Mouse (Mus musculus) midbrain, embryonic 10.5 days (tissue): Measurements from ENCODE around the gene Ranbp3l. TPM values are rescaled to one million over a fixed set of nuclear protein-coding genes. Genes with fewer than 3 reads are reported as not detected.

Experiments
- DNase-seq: peaks from one replicate; pipeline ENCODE4 v3.0.0-alpha.2; 2017; ENCODE audit warnings: low spot score
- H3K27ac ChIP-seq: fragments of 300-500 bp; sonication (generic); replicated peaks from 2 replicates; pipeline ENCODE4 v1.5.1; 2016; ENCODE audit warnings: mild to moderate bottlenecking
- H3K27me3 ChIP-seq: fragments of 300-500 bp; sonication (generic); 2 replicates; pipeline ENCODE4 v1.6.1; 2016; ENCODE audit warnings: low read depth, mild to moderate bottlenecking; ENCODE audit not compliant: poor library complexity, severe bottlenecking
- H3K36me3 ChIP-seq: fragments of 300-500 bp; sonication (generic); 2 replicates; pipeline ENCODE4 v1.6.1; 2016; ENCODE audit warnings: mild to moderate bottlenecking, moderate library complexity
- H3K4me1 ChIP-seq: fragments of 300-500 bp; sonication (generic); 2 replicates; pipeline ENCODE4 v1.6.1; 2016
- H3K4me3 ChIP-seq: fragments of 300-500 bp; sonication (generic); 2 replicates; pipeline ENCODE4 v1.5.1; 2016; ENCODE audit warnings: mild to moderate bottlenecking, moderate library complexity
- H3K9me3 ChIP-seq: fragments of 300-500 bp; sonication (generic); replicated peaks from 2 replicates; pipeline ENCODE4 v1.6.1; 2016; ENCODE audit warnings: mild to moderate bottlenecking
- WGBS: fragments of 180-500 bp; shearing (Covaris S2); methylation state at CpG from one replicate; pipeline ENCODE4 v1.1.7; 2016; 5-methylcytosine and 5-hydroxymethylcytosine counted together
- polyA plus RNA-seq: library from polyadenylated mRNA; unstranded; fragments of >200 nt; fragmentation: Nextera tagmentation; extraction: Ambion mirVana; gene quantifications from 2 replicates; pipeline ENCODE4 v1.2.1, GENCODE M21; 2016

Gene Ranbp3l
- polyA plus RNA-seq, 1 experiment from 2014 or later = 0.63 TPM

- peaks cover 68% of the 10 kb centered on the region for H3K36me3 ChIP-seq
- peaks cover 27% of the 10 kb centered on the region for H3K4me1 ChIP-seq
- WGBS = 91% methylated on average over 17 of the region's 17 CpGs
- no peak overlapping the region for H3K4me3 ChIP-seq
- H3K27ac ChIP-seq = no peak overlapping the region
- no peaks in the 10 kb centered on the region for H3K27me3 ChIP-seq
- H3K9me3 ChIP-seq = no peaks in the 10 kb centered on the region
- DNase-seq = no peak
Observed at GRCm38 (mm10) chr15:9087895-9088682, 120.3 kb downstream of the Ranbp3l start.

- Histone ChIP-seq H3K4me3 (no peak overlapping the region), H3K36me3 (peaks cover 74% of the 10 kb centered on the region), H3K27me3 (no peaks in the 10 kb centered on the region), H3K27ac (no peak overlapping the region), H3K4me1 (peaks cover 27% of the 10 kb centered on the region), H3K9me3 (no peaks in the 10 kb centered on the region)
- no peak for DNase-seq
- WGBS = 76% methylated on average over 8 of the region's 8 CpGs
Observed at GRCm38 (mm10) chr15:9088683-9089072, 120.9 kb downstream of the Ranbp3l start.

- Histone ChIP-seq H3K9me3 (no peaks in the 10 kb centered on the region), H3K27ac (no peak overlapping the region; the same call in 1 of the 2 replicates), H3K4me3 (no peak overlapping the region), H3K36me3 (peaks cover 76% of the 10 kb centered on the region), H3K4me1 (peaks cover 31% of the 10 kb centered on the region), H3K27me3 (no peaks in the 10 kb centered on the region)
- DNase-seq = no peak
- 28% methylated on average over 2 of the region's 2 CpGs for WGBS
Observed at GRCm38 (mm10) chr15:9089136-9089720, 121.5 kb downstream of the Ranbp3l start.

- H3K4me3 ChIP-seq = no peak overlapping the region
- H3K36me3 ChIP-seq = peaks cover 74% of the 10 kb centered on the region
- no peaks in the 10 kb centered on the region for H3K9me3 ChIP-seq
- H3K4me1 ChIP-seq = peaks cover 38% of the 10 kb centered on the region
- DNase-seq = no peak
- H3K27me3 ChIP-seq = no peaks in the 10 kb centered on the region
- H3K27ac ChIP-seq = no peak overlapping the region
- WGBS = 93% methylated on average over 5 of the region's 5 CpGs
Observed at GRCm38 (mm10) chr15:9090662-9091061, 122.9 kb downstream of the Ranbp3l start.

- Histone ChIP-seq H3K4me1 (peaks cover 20% of the 10 kb centered on the region), H3K9me3 (no peaks in the 10 kb centered on the region), H3K4me3 (no peak overlapping the region), H3K27me3 (no peaks in the 10 kb centered on the region), H3K27ac (peak overlapping the region; percentile 46; the same call in 1 of the 2 replicates), H3K36me3 (peaks cover 78% of the 10 kb centered on the region)
- WGBS = 76% methylated on average over 11 of the region's 11 CpGs
- DNase-seq = no peak
Observed at GRCm38 (mm10) chr15:9093598-9094365, 126.0 kb downstream of the Ranbp3l start.

- peak; percentile 57 for DNase-seq
- Histone ChIP-seq H3K36me3 (peaks cover 83% of the 10 kb centered on the region), H3K9me3 (no peaks in the 10 kb centered on the region), H3K27ac (peak overlapping the region; percentile 46), H3K4me3 (peak overlapping the region; percentile 16; the same call in 1 of the 2 replicates), H3K4me1 (peaks cover 15% of the 10 kb centered on the region), H3K27me3 (no peaks in the 10 kb centered on the region)
- 25% methylated on average over 13 of the region's 13 CpGs for WGBS
Observed at GRCm38 (mm10) chr15:9094366-9094750, 126.6 kb downstream of the Ranbp3l start.

- WGBS = 94% methylated on average over 4 of the region's 4 CpGs
- no peaks in the 10 kb centered on the region for H3K27me3 ChIP-seq
- peaks cover 21% of the 10 kb centered on the region for H3K4me1 ChIP-seq
- no peak overlapping the region for H3K27ac ChIP-seq
- H3K36me3 ChIP-seq = peaks cover 87% of the 10 kb centered on the region
- H3K9me3 ChIP-seq = no peaks in the 10 kb centered on the region
- DNase-seq = no peak
- no peak overlapping the region for H3K4me3 ChIP-seq
Observed at GRCm38 (mm10) chr15:9096865-9097264, 129.1 kb downstream of the Ranbp3l start.

- Histone ChIP-seq H3K9me3 (no peaks in the 10 kb centered on the region), H3K27ac (peak overlapping the region; percentile 61; the same call in 1 of the 2 replicates), H3K36me3 (peaks cover 93% of the 10 kb centered on the region), H3K27me3 (no peaks in the 10 kb centered on the region), H3K4me3 (no peak overlapping the region), H3K4me1 (peaks cover 9% of the 10 kb centered on the region)
- 83% methylated on average over 10 of the region's 10 CpGs for WGBS
- no peak for DNase-seq
Observed at GRCm38 (mm10) chr15:9100446-9101077, 132.8 kb downstream of the Ranbp3l start.

- no peaks in the 10 kb centered on the region for H3K27me3 ChIP-seq
- DNase-seq = no peak
- no peaks in the 10 kb centered on the region for H3K9me3 ChIP-seq
- H3K4me1 ChIP-seq = no peaks in the 10 kb centered on the region
- H3K36me3 ChIP-seq = peaks cover 80% of the 10 kb centered on the region
- no peak overlapping the region for H3K4me3 ChIP-seq
- H3K27ac ChIP-seq = no peak overlapping the region
- WGBS = 93% methylated on average over 13 of the region's 13 CpGs
Observed at GRCm38 (mm10) chr15:9106303-9107074, 138.7 kb downstream of the Ranbp3l start.

- Histone ChIP-seq H3K4me3 (no peak overlapping the region), H3K27ac (no peak overlapping the region), H3K36me3 (peaks cover 80% of the 10 kb centered on the region), H3K27me3 (no peaks in the 10 kb centered on the region), H3K4me1 (no peaks in the 10 kb centered on the region), H3K9me3 (no peaks in the 10 kb centered on the region)
- WGBS = 91% methylated on average over 6 of the region's 6 CpGs
- no peak for DNase-seq
Observed at GRCm38 (mm10) chr15:9110526-9111347, 143.0 kb downstream of the Ranbp3l start.

- 90% methylated on average over 3 of the region's 3 CpGs for WGBS
- Histone ChIP-seq H3K27me3 (no peaks in the 10 kb centered on the region), H3K4me3 (no peak overlapping the region), H3K4me1 (no peaks in the 10 kb centered on the region), H3K36me3 (peaks cover 81% of the 10 kb centered on the region), H3K27ac (no peak overlapping the region), H3K9me3 (no peaks in the 10 kb centered on the region)
- peak; percentile 9 for DNase-seq
Observed at GRCm38 (mm10) chr15:9111648-9112047, 143.9 kb downstream of the Ranbp3l start.
